Mouse (Mus musculus): ENCODE data around the gene Ing5.
A peak's percentile ranks its signal among the peaks of the same experiment; 100 is the strongest.

- TF ChIP-seq POLR2A (IDR thresholded peaks at IDR 0.05; ENCODE audit: insufficient read depth, low read length), result peak; percentile 38
- peak; percentile 11 for TF ChIP-seq CTCF (IDR thresholded peaks at IDR 0.05; ENCODE audit: low read depth, low read length)
- TF ChIP-seq EP300 (IDR thresholded peaks at IDR 0.05; ENCODE audit: insufficient read depth, low read depth, low read length), result no peak
Measured at GRCm38 (mm10) chr1:93801741-93802238, 2.0 kb upstream of the Ing5 start, which contains the start of gene Dtymk.
